In genomic region chr4:102884228-102884627, GRCm38 (mm10) we compare ENCODE assay signal across 17 mouse cellular contexts.
DNase-seq lines count a peak whose midpoint lies in the region; TF ChIP-seq lines count a peak whose summit lies in the region.
"Had no signal": no experiment of that assay in that cellular context is flagged by ENCODE, and none has a peak within 500 bp of the region (broad histone marks: within the 10 kb centered on the region; RNA-seq: fewer than 3 reads in every experiment).

No protein-coding gene starts in this region.

- TF ChIP-seq CTCF in layer of hippocampus, adult 2 months (conservative IDR thresholded peaks at IDR 0.05), result no peak

- H3K4me3 ChIP-seq in layer of hippocampus, adult 2 months, result no peak overlapping the region
- H3K4me3 ChIP-seq: embryonic facial prominence, embryonic 10.5 days; embryonic facial prominence, embryonic 12.5 days; forebrain, embryonic 13.5 days; forebrain, embryonic 15.5 days had no signal

- no peak for DNase-seq in layer of hippocampus, adult 2 months (ENCODE audit: low spot score in 2 of 2)
- DNase-seq in layer of hippocampus, adult 8-10 months (ENCODE audit: low spot score in 2 of 2), result no peak
- DNase-seq in brain, adult 2 months (ENCODE audit: low read depth, low spot score), result peak; percentile 66
- DNase-seq in telencephalon, adult 2 months (ENCODE audit: low read depth, low spot score), result peak; percentile 57
- DNase-seq in T-cell, adult 2 months (ENCODE audit: low spot score), result no peak
- DNase-seq: adrenal gland, adult 8-10 months; adrenal gland, postnatal 14 days; cerebellum, adult 11-12 months; cerebellum, adult 2 months; cerebellum, adult 9-10 months; cerebellum, postnatal 10 days; cerebellum, postnatal 25 days; forebrain, postnatal 0 days had no signal

- peak overlapping the region; percentile 61; the same call in 1 of the 2 replicates for H3K27ac ChIP-seq in layer of hippocampus, adult 2 months
- H3K27ac ChIP-seq: embryonic facial prominence, embryonic 10.5 days; embryonic facial prominence, embryonic 12.5 days; forebrain, embryonic 13.5 days; forebrain, embryonic 15.5 days had no signal

Comparison
In these comparisons a context has a peak if more than half of its experiments do, and no peak if none do; other contexts are left out.
1. DNase-seq: peak in brain, adult 2 months (single experiment) and telencephalon, adult 2 months (single experiment); none in layer of hippocampus, adult 2 months (0 of 2), layer of hippocampus, adult 8-10 months (0 of 2) and T-cell, adult 2 months (single experiment).